Mouse (Mus musculus) hindbrain, embryonic 12.5 days (tissue): ENCODE measurements around the gene Rnaseh2b. TPM values are rescaled to one million over a fixed set of nuclear protein-coding genes. Genes with fewer than 3 reads are reported as not detected.

Experiments used
- ATAC-seq: fragments of 200-750 bp; cut with Nextera tagmentation; 2 replicates; pipeline ENCODE4 v1.8.0; 2017; ENCODE audit warnings: moderate TSS enrichment; ENCODE audit not compliant: low FRiP score
- H3K27ac ChIP-seq: fragments of 300-500 bp; sonication (generic); 2 replicates; pipeline ENCODE4 v1.5.1; 2016; ENCODE audit warnings: mild to moderate bottlenecking
- H3K27me3 ChIP-seq: fragments of 300-500 bp; sonication (generic); 2 replicates; pipeline ENCODE4 v1.6.1; 2016; ENCODE audit warnings: mild to moderate bottlenecking
- H3K36me3 ChIP-seq: fragments of 300-500 bp; sonication (generic); 2 replicates; pipeline ENCODE4 v1.6.1; 2016; ENCODE audit warnings: mild to moderate bottlenecking
- H3K4me1 ChIP-seq: fragments of 300-500 bp; sonication (generic); 2 replicates; pipeline ENCODE4 v1.6.1; 2016
- H3K4me2 ChIP-seq: fragments of 300-500 bp; sonication (generic); replicated peaks from 2 replicates; pipeline ENCODE4 v1.6.1; 2016; ENCODE audit warnings: mild to moderate bottlenecking
- H3K4me3 ChIP-seq: fragments of 300-500 bp; sonication (generic); 2 replicates; pipeline ENCODE4 v1.5.1; 2016; ENCODE audit warnings: mild to moderate bottlenecking
- H3K9ac ChIP-seq: fragments of 300-500 bp; sonication (generic); 2 replicates; pipeline ENCODE4 v1.6.1; 2016; ENCODE audit warnings: mild to moderate bottlenecking, moderate library complexity
- H3K9me3 ChIP-seq: fragments of 300-500 bp; sonication (generic); replicated peaks from 2 replicates; pipeline ENCODE4 v1.6.1; 2016; ENCODE audit warnings: mild to moderate bottlenecking
- WGBS: fragments of 180-500 bp; shearing (Covaris S2); methylation state at CpG from one replicate; pipeline ENCODE4 v1.1.7; 2016; 5-methylcytosine and 5-hydroxymethylcytosine counted together
- polyA plus RNA-seq: library from polyadenylated mRNA; unstranded; fragments of >200 nt; fragmentation: Nextera tagmentation; extraction: Ambion mirVana; gene quantifications from 2 replicates; pipeline ENCODE4 v1.2.1, GENCODE M21; 2016

Gene Rnaseh2b
- 37.4 and 43.9 TPM in 2 replicates for polyA plus RNA-seq

DNA sequence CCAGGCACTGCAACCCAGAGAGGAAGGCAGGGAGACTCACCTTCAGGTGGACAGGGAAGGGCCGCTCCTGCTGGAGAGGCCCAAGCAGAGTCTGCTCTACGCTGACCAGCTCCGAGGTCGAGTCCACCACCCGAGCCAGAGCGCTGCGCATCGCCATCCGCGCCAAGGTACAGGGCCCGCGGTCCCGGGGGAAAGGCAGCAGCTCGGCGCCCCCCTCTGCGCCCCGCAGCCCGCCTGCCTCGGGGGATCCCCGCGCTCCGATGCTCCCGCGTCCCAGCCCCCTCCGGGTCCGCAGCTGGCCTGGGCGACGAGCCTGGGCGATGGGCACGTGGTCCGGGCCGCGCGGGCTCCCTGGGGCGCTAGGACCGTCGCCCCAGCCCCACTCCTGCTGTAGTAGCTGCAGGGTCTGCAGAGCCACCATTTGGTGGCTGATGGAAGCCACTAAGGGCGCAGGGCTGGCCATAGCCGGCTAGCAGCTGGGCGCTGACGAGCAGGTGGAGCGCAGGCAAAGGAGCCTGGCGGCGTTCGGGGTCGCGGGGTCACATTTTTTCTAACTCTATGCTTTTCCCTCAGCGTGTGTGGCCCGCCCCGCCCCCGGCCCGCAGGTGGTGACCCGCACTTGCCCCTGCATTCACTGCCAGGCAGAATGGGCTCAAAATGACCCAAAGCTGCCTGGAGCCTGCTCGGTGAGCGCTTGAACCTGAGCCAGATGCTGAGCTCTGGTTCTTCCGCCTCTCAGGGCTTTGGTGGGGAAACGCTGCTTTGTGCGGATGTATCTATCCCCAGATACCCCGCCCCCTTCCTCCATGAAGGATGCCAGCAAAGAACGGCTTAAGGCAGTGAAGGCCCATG is at the start of gene Rnaseh2b, which contains the start of gene Dleu7:
Gene Rnaseh2b, plus strand, starts transcription at position 102 of the 852 bp plus-strand sequence.
Gene Dleu7, minus strand, starts transcription at position 560 of the 852 bp plus-strand sequence.
- Histone ChIP-seq H3K4me3 (peak within 1 kb of the TSS; percentile 44), H3K4me1 (peaks cover 12% of the 10 kb centered on the region), H3K9me3 (no peaks in the 10 kb centered on the region), H3K9ac (peak within 1 kb of the TSS; percentile 58), H3K4me2 (peak within 1 kb of the TSS; percentile 85), H3K36me3 (no peaks in the 10 kb centered on the region), H3K27ac (no peak within 1 kb of the TSS), H3K27me3 (peaks cover 8% of the 10 kb centered on the region; the same call in 1 of the 2 replicates)
- peak; percentile 86 for ATAC-seq
- under 1% methylated on average over 57 of the region's 60 CpGs for WGBS

DNA sequence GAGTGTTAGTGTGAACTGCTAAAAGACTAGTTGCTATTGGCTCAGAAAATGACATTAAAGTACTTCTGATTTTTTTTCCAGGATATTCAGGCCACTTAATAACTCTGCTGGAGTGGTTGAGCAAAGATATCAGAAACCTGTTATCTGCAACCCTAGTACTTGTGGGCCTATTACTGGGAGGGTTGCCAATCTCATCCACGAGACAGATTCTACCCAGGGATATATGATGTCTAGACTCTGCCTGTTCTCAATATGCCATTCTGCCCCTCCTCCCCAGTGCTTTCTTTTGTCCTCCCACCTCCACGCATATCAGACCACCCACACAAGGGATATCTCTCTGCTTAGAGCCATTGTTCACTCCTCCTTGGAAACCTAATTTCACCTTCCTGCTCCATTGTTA is 48.9 kb upstream of the Rnaseh2b start:
- no peak overlapping the region for H3K27ac ChIP-seq
- no peaks in the 10 kb centered on the region for H3K36me3 ChIP-seq
- H3K4me1 ChIP-seq, result no peaks in the 10 kb centered on the region
- 54% methylated on average over 2 of the region's 2 CpGs for WGBS
- no peak overlapping the region for H3K4me3 ChIP-seq
- no peaks in the 10 kb centered on the region for H3K9me3 ChIP-seq
- no peak overlapping the region for H3K9ac ChIP-seq
- ATAC-seq, result no peak
- no peaks in the 10 kb centered on the region for H3K27me3 ChIP-seq
- H3K4me2 ChIP-seq, result no peak overlapping the region

DNA sequence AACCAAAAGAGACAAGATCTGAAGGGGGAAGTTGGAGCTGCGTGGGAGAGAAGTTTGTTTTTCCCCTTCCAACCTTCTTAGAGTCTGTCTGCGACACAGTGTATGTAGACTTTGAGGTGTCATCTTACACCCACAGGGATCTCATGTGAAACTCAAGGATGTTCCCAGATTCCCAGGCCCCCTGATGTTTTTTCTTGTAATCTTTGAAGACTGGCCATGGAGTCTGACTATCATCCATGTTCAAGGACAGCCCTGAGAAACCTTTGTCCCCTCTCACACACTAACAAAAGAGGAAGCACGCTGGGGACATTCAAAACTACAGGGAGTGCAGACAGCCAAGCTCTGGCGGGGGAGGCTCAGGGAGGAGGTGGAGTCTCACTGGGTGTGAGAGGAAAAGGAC is 46.8 kb upstream of the Rnaseh2b start:
- no peaks in the 10 kb centered on the region for H3K36me3 ChIP-seq
- H3K9ac ChIP-seq, result no peak overlapping the region
- no peak for ATAC-seq
- WGBS, result 20% methylated on average over 4 of the region's 4 CpGs
- no peaks in the 10 kb centered on the region for H3K4me1 ChIP-seq
- no peak overlapping the region for H3K4me3 ChIP-seq
- H3K9me3 ChIP-seq, result no peaks in the 10 kb centered on the region
- H3K27me3 ChIP-seq, result no peaks in the 10 kb centered on the region
- no peak overlapping the region for H3K27ac ChIP-seq
- no peak overlapping the region for H3K4me2 ChIP-seq

DNA sequence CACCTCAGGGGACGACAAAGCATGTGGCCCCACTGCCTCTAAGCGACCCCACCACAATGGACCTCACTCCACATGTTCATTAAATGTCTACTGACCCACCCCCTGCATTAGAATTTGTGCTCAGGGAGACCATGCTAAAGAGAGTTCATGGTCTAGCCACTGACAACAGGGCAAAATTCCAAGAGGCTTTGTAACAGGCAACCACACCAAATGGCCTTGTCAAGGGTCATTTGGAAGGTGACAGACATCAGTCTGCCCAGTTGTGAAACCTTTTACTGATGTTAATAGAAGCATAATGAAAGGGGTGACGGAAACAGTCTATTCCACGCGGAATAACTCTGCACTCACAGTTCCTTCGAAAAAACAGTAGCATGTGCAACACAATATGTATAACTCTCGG is 44.0 kb upstream of the Rnaseh2b start:
- 57% methylated on average over 7 of the region's 7 CpGs for WGBS
- H3K9me3 ChIP-seq, result no peaks in the 10 kb centered on the region
- no peak for ATAC-seq

DNA sequence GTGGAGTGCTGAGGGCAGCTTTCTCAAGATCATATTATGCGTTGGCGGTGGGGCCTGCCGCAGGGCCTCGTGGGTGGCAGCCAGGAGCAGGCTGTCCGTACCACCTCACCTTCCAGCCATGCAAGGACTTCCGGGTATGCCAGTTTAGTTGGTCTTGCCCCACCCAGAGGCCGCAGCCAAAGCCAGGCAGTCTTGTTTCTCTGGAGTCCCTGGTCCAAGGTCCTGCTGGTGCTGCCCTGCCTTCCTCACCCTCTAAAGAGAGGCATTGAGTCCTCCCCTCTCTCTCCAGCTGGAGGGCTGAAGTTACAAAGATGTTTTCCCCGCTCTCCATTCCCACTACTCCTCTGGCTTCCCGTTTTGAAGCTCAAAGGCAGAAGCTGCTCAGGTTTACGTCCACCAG is 43.6 kb upstream of the Rnaseh2b start:
- no peak overlapping the region for H3K4me3 ChIP-seq
- no peak for ATAC-seq
- no peaks in the 10 kb centered on the region for H3K9me3 ChIP-seq
- H3K9ac ChIP-seq, result no peak overlapping the region
- no peaks in the 10 kb centered on the region for H3K4me1 ChIP-seq
- no peaks in the 10 kb centered on the region for H3K36me3 ChIP-seq
- H3K27me3 ChIP-seq, result no peaks in the 10 kb centered on the region
- no peak overlapping the region for H3K4me2 ChIP-seq
- 79% methylated on average over 10 of the region's 10 CpGs for WGBS
- no peak overlapping the region for H3K27ac ChIP-seq

More for the DNA sequence above, 44.0 kb upstream of the Rnaseh2b start:
- no peak overlapping the region for H3K4me3 ChIP-seq
- no peak overlapping the region for H3K27ac ChIP-seq
- no peaks in the 10 kb centered on the region for H3K27me3 ChIP-seq
- H3K4me1 ChIP-seq, result no peaks in the 10 kb centered on the region
- no peaks in the 10 kb centered on the region for H3K36me3 ChIP-seq
- H3K4me2 ChIP-seq, result no peak overlapping the region
- H3K9ac ChIP-seq, result no peak overlapping the region

DNA sequence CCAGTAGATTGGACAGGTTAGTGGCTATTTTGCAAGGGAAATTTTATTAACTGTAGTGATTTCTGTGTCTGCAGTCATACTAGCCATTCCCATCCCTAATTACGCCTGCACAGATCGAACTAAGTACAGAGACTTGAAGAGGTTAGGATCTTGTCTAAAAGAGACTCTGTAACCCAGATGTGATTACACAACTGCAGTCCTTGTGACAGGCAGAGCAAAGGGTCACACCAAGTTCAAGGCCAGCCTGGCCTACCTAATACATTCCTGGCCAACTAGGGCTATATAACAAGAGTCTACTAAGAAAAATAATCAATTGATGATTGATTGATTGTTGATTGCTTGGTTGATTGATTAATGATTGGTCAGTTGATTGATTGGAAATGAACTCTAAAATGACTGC is 43.1 kb upstream of the Rnaseh2b start:
- no peaks in the 10 kb centered on the region for H3K27me3 ChIP-seq
- no peak overlapping the region for H3K4me3 ChIP-seq
- no peak overlapping the region for H3K9ac ChIP-seq
- no peaks in the 10 kb centered on the region for H3K36me3 ChIP-seq
- H3K27ac ChIP-seq, result no peak overlapping the region
- no peaks in the 10 kb centered on the region for H3K9me3 ChIP-seq
- no peaks in the 10 kb centered on the region; the same call in 1 of the 2 replicates for H3K4me1 ChIP-seq
- no peak for ATAC-seq
- no peak overlapping the region for H3K4me2 ChIP-seq
- WGBS, result 85% methylated on average over 2 of the region's 2 CpGs

DNA sequence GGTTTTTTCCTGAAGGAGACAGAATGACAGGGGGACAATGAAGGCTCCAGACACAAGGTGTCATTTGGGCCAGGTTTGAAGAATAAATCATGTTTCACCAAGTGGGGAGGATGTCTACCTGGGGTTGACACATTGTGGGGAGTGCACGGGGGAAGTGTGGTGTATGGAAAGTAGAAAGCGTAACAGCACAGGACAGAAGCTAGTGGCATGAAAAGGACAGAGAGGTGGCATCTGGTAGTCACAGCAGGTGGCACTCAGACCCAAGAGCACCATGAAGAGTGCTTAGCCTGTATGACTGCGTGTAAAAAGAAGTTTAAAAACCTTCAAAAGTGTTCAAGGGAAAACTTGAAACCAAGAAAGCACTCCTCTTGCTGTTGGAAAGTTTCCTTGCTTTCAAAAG is 42.3 kb upstream of the Rnaseh2b start:
- H3K4me1 ChIP-seq, result no peaks in the 10 kb centered on the region; the same call in 1 of the 2 replicates
- no peaks in the 10 kb centered on the region for H3K36me3 ChIP-seq
- WGBS, result 66% methylated on average over 3 of the region's 3 CpGs
- no peak overlapping the region for H3K9ac ChIP-seq
- no peaks in the 10 kb centered on the region for H3K9me3 ChIP-seq
- no peak for ATAC-seq
- no peak overlapping the region for H3K4me3 ChIP-seq
- no peak overlapping the region for H3K4me2 ChIP-seq
- H3K27me3 ChIP-seq, result no peaks in the 10 kb centered on the region
- no peak overlapping the region for H3K27ac ChIP-seq

DNA sequence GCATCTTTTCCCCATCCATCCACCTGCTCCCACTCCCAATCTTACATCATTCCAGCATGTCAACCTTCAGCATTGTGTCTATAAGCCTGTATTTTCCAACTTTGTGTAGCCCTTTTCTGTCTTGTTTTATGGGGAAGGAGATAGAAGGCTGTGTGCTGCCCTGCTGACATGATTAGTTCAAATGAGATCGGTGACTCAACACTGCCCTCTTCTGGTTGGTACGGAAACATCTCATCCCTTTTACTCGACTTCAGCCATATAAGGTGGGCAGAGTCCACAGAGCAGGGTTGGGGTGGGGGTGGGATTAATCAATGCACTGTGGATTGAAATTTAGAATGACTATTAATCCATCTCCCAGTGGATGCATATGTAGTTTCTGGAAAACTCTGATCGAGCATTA is 40.4 kb upstream of the Rnaseh2b start:
- no peak overlapping the region for H3K4me3 ChIP-seq
- WGBS, result 5% methylated on average over 4 of the region's 4 CpGs
- H3K36me3 ChIP-seq, result no peaks in the 10 kb centered on the region
- H3K27me3 ChIP-seq, result no peaks in the 10 kb centered on the region
- no peaks in the 10 kb centered on the region for H3K9me3 ChIP-seq
- ATAC-seq, result no peak
- H3K4me2 ChIP-seq, result no peak overlapping the region
- H3K27ac ChIP-seq, result no peak overlapping the region
- H3K4me1 ChIP-seq, result no peaks in the 10 kb centered on the region; the same call in 1 of the 2 replicates
- no peak overlapping the region for H3K9ac ChIP-seq

DNA sequence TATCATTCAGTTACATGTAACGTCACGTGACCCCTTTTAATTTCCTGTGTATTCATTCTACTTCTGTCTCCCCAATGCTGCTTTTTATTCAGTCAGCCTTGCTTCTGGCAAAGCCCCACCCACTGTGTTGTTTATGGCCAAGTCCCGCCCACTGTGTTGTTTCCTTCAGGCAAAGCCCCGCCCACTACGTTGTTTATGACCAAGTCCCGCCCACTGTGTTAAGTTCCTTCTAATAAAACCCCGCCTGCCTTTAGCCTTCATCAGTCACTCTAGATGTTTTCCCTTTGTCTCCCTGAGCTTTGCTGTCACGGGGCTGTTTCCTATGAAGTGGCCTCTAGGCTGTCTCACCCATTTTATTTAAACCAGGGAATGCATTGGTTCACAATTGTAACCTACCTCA is 38.0 kb upstream of the Rnaseh2b start:
- 62% methylated on average over 8 of the region's 8 CpGs for WGBS
- H3K36me3 ChIP-seq, result no peaks in the 10 kb centered on the region
- no peak overlapping the region for H3K4me2 ChIP-seq
- no peak overlapping the region for H3K4me3 ChIP-seq
- H3K27ac ChIP-seq, result no peak overlapping the region
- no peak for ATAC-seq
- H3K27me3 ChIP-seq, result no peaks in the 10 kb centered on the region
- H3K9ac ChIP-seq, result no peak overlapping the region
- peaks cover 3% of the 10 kb centered on the region; the same call in 1 of the 2 replicates for H3K4me1 ChIP-seq
- H3K9me3 ChIP-seq, result no peaks in the 10 kb centered on the region

DNA sequence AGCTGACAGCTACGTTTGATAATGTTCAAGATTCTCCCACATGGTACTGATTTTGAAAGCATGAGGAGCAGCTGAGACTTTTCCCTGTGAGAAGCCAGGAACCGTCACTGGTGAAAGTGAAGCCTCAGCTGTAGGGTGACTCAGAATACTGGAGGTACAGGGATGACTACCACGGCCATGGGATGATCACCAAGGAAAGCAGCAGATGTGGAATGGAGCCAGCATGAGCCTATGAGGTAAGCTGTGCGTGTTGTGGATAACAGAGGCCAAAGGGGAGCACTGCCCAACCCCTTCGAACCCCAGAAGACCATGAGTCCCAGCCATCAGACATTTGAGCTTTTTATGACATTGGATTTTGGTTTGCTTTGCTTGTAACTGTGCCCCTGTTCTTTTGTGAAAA is 36.3 kb upstream of the Rnaseh2b start:
- Histone ChIP-seq H3K36me3 (no peaks in the 10 kb centered on the region), H3K4me3 (no peak overlapping the region), H3K9me3 (no peaks in the 10 kb centered on the region), H3K27me3 (no peaks in the 10 kb centered on the region), H3K4me1 (peaks cover 3% of the 10 kb centered on the region; the same call in 1 of the 2 replicates), H3K27ac (no peak overlapping the region), H3K9ac (no peak overlapping the region), H3K4me2 (no peak overlapping the region)
- WGBS, result 81% methylated on average over 5 of the region's 5 CpGs
- no peak for ATAC-seq

DNA sequence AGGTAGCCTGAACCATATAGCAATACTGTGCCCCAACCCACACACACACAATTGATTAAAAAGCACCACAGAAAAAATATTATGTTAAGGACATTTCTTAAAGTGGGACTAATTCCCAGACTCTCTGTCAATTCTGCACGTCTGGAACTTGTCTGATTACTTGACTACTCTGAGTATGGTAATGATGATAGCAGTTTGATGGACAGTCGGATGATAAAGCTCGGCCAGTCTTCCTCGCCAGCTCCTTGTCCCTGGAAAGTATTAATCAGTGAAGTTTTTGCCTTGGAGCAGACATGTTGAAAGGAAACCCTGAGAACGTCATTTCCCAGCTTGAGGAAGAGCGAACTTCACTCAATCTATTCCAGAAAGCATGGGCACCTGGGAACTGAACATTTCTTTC is 34.3 kb upstream of the Rnaseh2b start:
- no peak overlapping the region for H3K9ac ChIP-seq
- no peak for ATAC-seq
- H3K36me3 ChIP-seq, result no peaks in the 10 kb centered on the region
- H3K4me3 ChIP-seq, result no peak overlapping the region
- H3K9me3 ChIP-seq, result no peaks in the 10 kb centered on the region
- peaks cover 3% of the 10 kb centered on the region; the same call in 1 of the 2 replicates for H3K4me1 ChIP-seq
- H3K27me3 ChIP-seq, result no peaks in the 10 kb centered on the region
- H3K4me2 ChIP-seq, result no peak overlapping the region
- 76% methylated on average over 6 of the region's 6 CpGs for WGBS
- H3K27ac ChIP-seq, result no peak overlapping the region

DNA sequence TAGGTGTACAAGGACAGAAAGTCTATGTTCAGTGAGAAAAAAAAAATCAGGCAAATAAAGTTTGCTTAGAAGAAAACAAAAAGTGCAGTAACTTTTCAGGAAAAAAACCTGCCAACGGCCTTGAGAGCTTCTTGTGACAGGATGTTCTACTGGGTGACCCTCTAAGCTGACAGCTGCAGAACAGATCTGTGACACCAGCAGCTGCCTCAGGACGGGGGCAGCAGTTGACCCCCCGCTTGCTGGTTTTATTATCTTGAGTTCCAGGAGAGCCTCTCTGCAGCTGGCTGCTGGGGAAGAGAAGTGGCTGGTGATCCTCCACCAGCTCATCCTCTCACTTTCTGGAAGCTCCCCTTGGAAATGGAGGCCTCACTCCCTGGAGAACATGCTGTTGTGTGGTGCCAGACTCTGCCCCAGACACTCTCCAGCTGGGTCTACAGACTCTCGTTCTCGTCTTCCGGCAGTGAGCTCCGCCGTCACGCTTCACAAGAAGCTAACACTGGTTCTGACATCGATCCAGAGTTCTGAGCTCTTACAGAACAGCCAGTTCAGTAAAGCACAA is 33.3 kb upstream of the Rnaseh2b start:
- no peak overlapping the region for H3K4me3 ChIP-seq
- 58% methylated on average over 10 of the region's 10 CpGs for WGBS
- H3K27me3 ChIP-seq, result no peaks in the 10 kb centered on the region
- no peak overlapping the region for H3K4me2 ChIP-seq
- H3K4me1 ChIP-seq, result peaks cover 3% of the 10 kb centered on the region; the same call in 1 of the 2 replicates
- ATAC-seq, result no peak
- H3K36me3 ChIP-seq, result no peaks in the 10 kb centered on the region
- no peaks in the 10 kb centered on the region for H3K9me3 ChIP-seq
- H3K9ac ChIP-seq, result no peak overlapping the region
- no peak overlapping the region for H3K27ac ChIP-seq
